Mouse (Mus musculus): ENCODE measurements around the gene Ddost.
"Not testable (repeated sequence)": the region's sequence is repeated elsewhere in the genome, so short reads cannot be mapped to it uniquely, and the experiment has no call there.

Ddost gene

GRCm38 (mm10) chr4:138311595-138311994, 7.1 kb downstream of the Ddost start:
- DNase-seq (ENCODE audit: low read depth, low spot score), result no peak

DNA sequence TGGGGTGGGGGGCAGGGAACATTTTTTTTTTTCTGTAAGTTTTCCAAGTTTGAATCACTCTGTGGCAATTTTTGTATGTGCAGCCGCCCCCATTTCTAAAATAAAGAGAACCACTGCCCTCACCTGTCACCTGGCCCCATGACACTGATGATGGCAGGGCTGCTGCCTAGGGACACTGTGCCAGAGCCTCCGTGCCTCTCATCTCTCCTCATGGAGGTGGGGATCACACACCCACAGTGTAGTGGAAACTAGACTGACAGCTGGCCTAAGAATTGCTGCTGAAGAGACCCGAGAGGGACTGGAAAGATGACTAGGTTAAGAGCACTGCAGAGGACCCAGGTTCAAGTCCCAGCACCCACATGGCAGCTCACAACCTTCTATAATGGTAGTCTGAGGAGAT, 7.6 kb downstream of the Ddost start:
- no peak for DNase-seq (ENCODE audit: low read depth, low spot score)

- DNase-seq (ENCODE audit: low read depth, low spot score), result no peak
These were observed 8.5 kb downstream of the Ddost start for GRCm38 (mm10) chr4:138313021-138313420.

- no peak for DNase-seq (ENCODE audit: low read depth, low spot score)
These were observed 9.3 kb downstream of the Ddost start for GRCm38 (mm10) chr4:138313795-138314194.

- DNase-seq (ENCODE audit: low read depth, low spot score), result no peak
These were observed 11.3 kb downstream of the Ddost start for GRCm38 (mm10) chr4:138315781-138316180.

DNA sequence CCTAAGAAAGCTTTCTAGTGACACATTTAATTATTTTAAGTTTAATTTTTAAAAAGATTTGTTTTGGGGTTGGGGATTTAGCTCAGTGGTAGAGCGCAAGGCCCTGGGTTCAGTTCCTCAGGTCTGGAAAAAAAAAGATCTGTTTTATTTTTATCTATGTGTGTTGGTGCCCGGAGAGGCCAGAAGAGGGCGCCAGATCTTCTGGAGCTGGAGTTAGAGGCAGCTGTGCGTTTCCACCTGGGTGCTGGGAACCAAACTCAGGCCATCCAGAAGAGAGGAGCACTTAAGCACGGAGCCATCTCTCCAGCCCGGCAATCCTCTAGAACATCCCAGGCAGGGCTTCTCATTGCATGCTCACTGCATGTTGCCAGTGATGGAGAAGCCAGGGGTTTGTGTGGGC, 11.8 kb downstream of the Ddost start:
- DNase-seq (ENCODE audit: low read depth, low spot score), result no peak

DNA sequence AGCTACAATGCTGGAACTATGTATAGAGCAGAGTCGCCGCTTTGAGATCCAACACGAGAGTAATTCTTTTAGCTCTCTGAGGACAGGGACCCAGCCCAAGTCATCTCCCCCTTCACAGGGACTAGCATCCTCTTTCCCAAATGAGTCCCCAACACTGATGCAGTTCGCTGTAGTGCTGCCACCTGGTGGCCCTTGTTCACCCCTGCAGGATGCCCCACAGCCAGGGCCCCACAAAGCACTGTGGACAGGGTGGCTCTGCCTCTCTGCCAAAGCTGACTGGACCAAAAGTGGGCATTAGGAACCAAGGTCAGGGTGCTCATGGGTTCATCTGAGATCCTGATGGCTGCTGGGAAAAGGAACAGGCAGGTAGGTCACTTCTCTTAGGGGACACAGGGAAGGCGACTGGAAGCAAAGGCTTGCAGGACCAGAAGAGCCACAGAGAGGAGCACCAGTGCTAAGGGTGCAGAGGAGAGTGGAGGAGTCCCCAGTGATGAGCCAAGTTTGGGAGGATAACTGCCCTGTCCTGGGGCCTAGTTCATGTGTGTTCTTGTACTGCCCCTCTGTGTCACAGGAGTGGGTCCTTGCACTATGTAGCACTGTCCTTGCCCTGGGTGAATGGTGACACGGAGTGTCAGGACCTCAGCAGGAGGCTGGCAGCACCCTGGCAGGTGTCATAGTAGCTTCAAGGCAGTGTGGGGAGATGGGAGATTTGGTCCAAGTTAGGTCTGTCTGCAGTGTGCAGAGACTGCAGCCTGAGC, 14.2 kb downstream of the Ddost start:
- no peak for DNase-seq (ENCODE audit: low read depth, low spot score)

DNA sequence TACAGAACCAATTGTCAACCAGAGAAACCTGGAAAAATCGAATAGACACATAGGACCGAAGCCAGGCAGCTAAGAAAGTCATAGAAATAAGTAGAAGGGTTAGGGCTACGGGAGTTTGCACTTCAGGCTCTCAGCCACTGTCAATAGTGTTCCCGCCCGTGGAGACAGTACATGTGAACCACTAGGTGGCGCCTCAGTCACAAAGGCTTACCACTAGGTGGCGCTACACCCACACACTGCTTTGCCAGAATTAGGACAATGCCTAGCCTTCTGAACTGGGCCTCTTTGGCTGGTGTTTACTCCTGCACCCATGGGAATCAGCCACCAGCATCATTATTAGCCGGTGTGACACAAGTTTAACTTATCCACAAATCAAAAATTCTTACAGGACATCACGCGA, 15.0 kb downstream of the Ddost start:
- DNase-seq (ENCODE audit: low read depth, low spot score), result peak; percentile 82

DNA sequence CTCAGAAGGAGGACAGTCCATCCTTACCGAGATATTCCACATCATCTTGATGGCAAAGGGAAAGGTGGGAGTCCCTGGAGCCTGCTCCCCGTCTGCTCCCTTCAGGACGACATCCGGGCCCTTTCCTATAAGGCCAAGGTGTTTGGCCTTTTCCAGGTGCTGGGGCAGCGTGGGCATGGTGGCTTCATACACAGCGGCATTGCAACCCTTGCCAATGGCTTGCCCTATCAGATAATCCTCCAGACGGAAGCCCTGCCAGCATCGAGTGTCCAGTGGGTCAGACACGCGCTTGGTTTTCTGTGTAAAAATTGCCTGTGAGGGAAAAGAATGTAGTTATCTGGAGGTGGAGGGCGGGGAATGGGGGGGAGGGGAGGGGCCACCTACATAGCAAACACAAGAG, 16.2 kb downstream of the Ddost start:
- no peak for DNase-seq (ENCODE audit: low read depth, low spot score)

DNA sequence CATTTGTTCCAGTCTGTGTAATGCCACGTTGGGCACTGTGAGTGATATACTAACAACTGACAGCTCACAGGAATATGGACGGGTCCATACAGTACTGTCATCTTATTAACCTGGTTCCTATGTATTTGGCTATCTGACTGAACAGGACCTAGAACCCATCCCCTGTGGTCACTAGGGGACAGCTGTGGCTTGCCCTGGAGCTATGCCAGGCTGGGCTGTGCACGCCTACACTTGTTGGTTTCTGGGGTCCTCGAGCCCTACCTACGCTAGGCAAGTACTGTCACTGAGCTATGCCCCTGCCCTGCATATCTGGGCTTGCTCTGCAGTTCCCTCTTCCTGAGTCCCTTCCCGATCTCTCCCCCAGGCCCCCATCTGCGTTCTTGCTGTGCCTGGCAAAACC, 17.0 kb downstream of the Ddost start:
- no peak for DNase-seq (ENCODE audit: low read depth, low spot score)

GRCm38 (mm10) chr4:138322692-138323091, 18.2 kb downstream of the Ddost start:
- no peak for DNase-seq (ENCODE audit: low read depth, low spot score)

DNA sequence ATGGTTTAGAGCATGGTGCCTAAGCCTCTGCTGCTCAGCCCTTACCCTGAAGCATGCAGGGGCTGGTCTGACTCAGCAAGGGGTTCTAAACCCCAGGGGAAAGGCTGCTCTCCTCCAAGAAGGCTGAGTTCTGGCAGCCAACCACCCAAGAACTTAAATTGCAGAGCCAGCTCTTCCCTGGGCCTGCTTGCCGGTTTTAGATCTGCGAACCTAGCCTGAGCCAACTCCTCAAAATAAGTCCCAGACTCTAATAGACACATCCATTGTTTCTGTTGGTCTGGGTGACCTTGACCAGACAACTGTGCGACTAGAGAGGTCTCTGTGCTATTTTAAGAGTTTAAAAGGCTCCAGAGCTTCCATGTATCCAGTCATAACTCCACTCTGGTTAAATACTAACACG, 19.2 kb downstream of the Ddost start:
- no peak for DNase-seq (ENCODE audit: low read depth, low spot score)

DNA sequence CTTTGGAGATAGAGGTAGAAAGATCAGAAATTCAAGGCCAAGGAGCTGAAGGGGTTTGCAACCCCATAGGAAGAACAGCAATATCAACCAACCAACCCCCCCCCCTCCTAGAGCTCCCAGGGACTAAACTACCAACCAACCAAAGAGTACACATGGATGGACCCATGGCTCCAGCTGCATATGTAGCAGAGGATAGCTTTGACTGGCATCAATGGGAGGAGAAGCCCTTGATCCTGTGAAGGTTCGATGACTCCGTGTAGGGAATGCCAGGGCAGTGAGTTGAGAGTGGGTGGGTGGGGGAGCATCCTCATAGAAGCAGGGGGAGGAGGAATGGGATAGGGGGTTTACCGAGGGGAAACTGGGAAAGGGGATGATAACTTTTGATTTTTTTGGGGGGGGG, 19.9 kb downstream of the Ddost start:
- DNase-seq (ENCODE audit: low read depth, low spot score), result no peak

DNA sequence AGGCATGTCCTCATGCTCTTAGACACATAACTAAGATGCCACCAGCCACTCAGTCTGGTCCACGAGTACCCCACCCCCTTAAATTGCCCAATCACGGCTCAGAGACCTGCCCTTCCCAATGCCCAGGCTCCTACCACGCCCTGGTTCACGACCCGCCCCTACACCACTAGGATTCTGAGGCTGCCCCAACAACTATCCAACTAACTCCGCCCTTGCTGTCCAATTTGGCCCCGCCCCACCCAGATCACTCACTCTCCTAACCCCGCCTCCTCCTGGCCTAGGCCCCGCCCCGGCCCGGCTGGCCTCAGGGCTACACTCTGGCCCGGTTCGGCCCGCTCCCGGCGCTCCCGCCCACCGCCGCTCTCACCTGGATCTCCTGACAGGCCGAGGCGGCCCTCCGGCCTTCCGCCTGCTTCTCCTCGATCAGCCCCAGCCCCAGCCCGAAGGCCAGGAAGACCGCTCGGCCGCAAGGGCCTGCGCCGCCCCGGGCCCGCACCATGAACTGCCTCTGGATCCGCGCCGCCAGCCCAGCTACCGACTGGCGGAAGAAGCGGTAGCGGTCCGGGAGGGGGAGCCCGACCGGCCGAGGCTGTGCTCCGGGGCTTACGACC, 21.0 kb downstream of the Ddost start:
- peak; percentile 94 for DNase-seq (ENCODE audit: low read depth, low spot score)

DNA sequence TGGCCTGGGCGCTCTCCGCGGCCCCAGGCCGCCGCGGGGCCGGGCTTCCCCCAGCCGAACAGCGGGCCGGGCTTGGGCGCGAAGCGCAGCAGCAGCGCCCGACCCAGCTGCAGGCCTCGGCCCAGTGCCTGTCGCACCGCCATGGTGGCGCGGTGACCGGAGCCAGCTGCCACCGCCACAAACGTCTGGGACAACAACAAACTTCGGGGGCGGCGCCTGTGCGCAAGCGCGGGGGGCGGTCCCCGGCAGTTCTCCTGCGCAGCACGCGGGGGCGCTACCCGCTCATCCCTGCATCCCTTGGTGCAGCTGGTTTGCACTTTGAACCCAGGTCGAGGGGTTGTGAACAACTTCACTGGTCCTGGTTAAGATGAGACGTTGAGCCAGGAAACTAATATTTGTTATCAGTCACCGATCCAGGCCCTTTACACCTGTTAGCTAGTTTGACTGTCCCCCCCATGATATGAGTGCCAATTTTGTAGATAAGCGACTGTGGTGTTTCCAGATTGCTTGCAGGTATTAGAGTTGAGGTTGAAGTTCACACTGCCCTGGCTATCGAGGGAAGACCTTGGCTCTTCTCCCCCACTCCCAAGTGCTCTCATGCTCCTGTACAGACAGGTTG, 21.7 kb downstream of the Ddost start, which contains the start of gene Pink1:
TSS of gene Pink1 (minus strand) at position 231 of the 619 bp plus-strand sequence.
- peak; percentile 89 for DNase-seq (ENCODE audit: low read depth, low spot score)

- DNase-seq (ENCODE audit: low read depth, low spot score), result not testable (repeated sequence)
These were observed 22.6 kb downstream of the Ddost start for GRCm38 (mm10) chr4:138327155-138327554.

GRCm38 (mm10) chr4:138327891-138328470, 23.5 kb downstream of the Ddost start:
- DNase-seq (ENCODE audit: low read depth, low spot score), result peak; percentile 64

GRCm38 (mm10) chr4:138330264-138330671, 25.7 kb downstream of the Ddost start:
- DNase-seq (ENCODE audit: low read depth, low spot score), result no peak

DNA sequence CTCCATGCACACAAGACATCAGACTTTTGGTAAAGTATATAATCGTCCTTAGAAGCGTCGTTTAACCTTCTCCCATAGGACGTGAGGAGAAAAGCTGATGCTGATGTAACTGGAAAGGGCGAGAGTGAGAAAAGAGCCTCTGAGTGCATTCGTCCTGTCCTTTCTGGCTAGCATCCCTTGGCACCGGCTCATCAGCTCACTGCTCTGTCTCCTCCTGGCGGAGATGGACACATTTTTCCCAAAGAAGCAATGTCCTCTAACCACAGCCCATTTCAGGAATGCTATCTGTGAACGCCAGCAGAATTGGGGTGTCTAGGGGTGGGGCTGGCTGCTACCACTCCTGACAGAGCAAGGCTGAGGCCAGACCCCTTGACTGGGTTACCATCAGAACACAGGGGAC, 27.1 kb downstream of the Ddost start:
- no peak for DNase-seq (ENCODE audit: low read depth, low spot score)

DNA sequence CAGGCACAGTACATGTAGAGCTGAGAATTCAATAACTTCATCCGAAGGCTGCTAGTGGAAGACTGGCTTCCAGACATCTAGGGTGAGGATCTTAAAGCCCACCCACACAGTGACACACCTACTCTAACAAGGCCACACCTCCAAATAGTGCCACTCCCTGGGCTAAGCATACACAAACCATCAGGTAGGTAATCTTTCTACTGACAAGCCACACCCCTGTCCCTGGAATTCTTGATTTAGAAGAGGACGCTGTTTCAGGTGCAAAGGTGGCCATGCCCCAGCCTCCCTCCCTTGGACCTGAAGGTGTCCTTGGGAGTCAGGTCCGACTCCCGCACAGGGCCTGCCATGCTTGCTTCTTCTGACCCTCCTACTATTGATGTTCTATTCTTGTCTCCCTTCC, 28.6 kb downstream of the Ddost start:
- DNase-seq (ENCODE audit: low read depth, low spot score), result no peak

DNA sequence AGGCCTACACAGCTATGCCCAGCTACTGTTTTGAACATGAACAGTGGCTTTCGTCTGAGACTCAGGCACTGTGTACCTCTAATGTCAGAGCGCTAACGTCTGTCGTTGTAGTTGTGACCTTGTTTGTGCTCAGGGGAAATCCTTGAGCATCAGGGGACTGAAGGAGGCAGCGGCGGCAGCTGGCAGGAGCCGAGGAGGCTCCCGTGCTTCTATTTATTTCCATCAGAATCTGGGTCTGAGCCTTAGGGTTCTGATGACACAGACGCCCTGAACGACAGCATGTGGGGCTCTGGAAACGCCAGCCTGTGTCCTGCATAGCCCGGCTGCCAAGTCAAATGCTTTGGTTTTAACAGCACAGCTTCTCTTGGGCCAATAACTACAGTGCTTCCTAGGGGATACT, 30.5 kb downstream of the Ddost start:
- no peak for DNase-seq (ENCODE audit: low read depth, low spot score)

GRCm38 (mm10) chr4:138335648-138336047, 31.1 kb downstream of the Ddost start:
- DNase-seq (ENCODE audit: low read depth, low spot score), result no peak

GRCm38 (mm10) chr4:138336876-138337275, 32.3 kb downstream of the Ddost start:
- DNase-seq (ENCODE audit: low read depth, low spot score), result no peak

Data from skeletal muscle tissue, adult 2 months (tissue).